Mouse (Mus musculus): ENCODE data around the gene Clcnka.

Clcnka gene

DNA sequence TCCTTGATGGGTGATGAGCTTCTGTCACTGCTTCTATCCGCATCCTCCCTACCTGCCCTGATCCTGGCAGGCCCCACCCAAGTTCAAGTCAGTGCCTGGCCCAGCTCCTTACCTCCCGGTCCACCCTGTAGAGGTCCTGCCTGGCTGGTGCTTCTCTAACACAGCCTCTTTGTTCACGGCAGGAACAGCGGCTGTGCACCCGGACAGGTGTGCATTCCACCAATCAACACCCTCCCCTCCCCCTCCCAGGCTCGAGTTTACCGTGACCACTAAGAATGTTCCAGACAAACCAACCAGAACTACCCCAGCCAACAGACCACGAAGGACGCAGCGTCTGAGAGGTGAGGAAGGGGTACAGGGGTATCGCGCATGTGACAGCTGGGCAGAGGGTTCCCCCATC, at the start of gene Clcnka:
Gene Clcnka, minus strand, starts transcription at position 180 of the 400 bp plus-strand sequence.
- no peak for DNase-seq (ENCODE audit: low spot score in 2 of 2)

DNA sequence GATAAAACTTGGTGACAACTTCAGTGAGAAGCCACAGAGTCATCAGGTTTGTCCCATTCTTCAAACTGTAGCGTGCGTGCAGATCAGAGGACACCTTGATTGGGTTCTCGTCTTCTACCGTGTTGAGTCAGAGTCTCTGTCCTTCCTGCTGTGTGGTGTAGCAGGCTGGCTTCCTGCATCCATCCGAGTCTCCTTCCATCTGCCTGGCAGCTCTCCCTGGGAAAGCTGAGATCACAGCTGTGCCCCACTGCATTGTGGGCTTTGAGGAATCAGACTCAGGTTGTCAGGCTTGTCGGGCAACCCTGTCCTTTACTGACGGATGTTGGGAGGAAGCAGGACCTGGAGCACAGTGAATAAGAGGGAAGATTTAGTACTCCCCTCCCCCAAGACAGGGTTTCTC, 47.7 kb upstream of the Clcnka start:
- no peak for DNase-seq (ENCODE audit: low spot score in 2 of 2)

DNA sequence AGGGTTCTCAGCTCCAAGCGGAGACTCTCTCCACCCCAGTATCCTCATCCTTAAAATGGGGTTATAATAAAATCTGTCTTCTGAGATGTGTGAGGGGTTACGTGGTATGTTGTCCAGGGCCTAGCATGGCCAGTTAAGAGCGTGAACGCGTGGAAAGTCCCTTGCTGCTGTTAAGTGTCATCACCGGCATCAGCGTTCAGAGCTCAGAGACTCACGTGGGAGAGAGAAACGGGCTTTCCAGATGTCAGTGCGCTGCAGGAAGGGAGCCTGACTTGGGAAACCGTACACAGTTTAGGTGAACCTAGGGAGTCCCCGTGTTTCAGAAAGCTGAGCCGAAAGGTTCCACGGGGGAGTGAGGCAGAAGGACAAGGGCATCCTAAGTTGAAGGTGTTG, 46.8 kb upstream of the Clcnka start:
- DNase-seq (ENCODE audit: low spot score in 2 of 2) = no peak

DNA sequence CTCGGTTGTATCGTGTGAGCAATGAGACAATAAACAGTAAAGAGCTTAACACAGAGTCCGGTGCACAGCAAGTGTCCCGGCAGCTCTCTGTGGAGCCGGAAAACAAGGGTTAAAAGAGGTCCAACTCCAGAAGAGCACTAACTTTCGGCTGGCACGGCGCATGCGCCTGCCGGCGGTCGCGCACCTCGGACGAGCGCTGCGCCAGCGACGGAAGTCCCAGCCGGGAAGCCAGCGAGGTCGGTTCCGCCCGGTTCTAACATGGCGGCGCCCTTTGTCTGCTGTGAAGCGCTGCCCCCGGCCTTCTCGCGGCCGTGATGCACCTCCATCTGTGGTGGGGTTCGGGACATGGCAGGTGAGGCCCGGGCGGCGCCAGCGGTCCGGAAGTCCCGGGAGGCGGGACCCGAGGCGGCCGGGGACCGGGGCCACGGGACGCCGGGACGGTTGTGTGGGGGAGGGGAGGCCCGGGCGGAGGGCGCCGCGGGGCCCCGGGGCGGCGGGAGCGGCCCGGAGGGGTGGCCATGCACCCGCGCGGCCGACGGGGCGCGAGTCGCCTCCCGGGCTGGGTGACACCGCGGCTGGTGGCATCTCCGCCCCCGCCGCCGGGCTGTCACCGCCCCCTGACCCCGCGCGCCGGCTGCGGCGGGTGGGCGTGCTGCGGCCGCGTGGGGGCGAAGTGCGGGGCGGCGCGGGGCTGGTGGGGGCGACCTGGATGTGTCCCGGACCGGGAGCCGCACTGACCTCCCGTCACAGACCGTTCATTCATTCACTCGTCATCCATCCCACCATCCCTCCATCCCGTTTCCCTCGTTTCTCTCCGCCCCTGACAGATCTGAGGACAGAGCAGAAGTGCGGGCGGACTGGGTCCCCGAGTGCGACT, 46.2 kb upstream of the Clcnka start, which contains the start of gene Zbtb17:
Gene Zbtb17, plus strand, starts transcription at position 204 of the 877 bp plus-strand sequence.
- DNase-seq (ENCODE audit: low spot score in 2 of 2) = peak; percentile 93 to 94

DNA sequence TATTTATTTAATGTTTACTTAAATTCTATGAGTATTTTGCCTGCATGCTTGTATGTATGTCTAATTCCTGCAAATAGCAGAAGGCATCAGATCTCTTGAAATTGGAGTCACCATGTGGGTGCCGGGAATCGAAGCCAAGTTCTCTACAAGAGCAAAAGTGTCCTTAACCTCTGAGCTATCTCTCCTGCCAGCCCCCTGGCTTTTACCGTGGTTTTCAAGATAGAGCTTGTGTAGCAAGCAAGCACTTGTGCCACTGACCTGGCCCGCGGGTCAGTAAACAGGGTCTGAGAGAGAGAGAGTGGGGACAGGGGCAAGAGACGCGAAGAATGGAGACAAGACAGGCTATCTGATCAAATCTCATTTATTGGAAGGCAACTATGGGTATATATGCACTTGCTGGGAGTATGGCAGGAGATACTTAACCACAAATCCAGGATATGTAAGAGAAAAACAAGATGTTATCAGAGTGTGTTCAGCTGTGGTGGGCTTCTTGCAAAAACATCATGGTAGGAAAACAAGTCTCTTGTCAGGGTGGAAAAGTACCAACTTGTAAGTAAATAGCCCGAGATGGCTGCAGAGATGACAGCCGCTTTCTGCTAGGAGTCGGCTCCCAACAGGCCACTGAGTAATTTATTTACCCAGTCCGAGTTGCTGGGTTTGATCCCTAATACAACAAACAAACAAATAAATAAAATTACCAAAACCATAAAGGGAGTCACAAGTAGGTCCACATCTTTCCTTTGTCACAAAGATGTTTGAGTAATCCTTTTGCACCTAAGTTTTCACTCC, 45.3 kb upstream of the Clcnka start:
- DNase-seq (ENCODE audit: low spot score in 2 of 2) = no peak

DNA sequence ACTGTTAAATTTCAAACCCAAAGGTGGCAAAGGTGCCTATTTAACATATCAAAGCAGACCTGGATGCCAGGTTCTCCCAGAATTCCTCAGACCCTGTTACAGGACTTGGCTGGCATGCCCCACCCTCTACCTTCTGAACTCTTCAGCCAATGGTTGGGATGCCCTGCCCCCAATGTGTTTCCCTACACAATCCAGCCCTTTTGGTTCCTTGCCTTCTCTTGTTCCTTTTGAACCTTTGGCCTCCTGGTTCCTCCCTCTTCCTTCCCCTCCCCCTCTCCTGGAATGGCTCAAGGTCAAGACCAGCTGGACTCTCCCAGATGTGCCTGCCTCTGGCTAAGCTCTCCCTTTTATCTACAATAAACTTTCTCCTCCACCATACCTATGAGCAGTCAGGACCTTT, 42.4 kb upstream of the Clcnka start:
- no peak for DNase-seq (ENCODE audit: low spot score in 2 of 2)

DNA sequence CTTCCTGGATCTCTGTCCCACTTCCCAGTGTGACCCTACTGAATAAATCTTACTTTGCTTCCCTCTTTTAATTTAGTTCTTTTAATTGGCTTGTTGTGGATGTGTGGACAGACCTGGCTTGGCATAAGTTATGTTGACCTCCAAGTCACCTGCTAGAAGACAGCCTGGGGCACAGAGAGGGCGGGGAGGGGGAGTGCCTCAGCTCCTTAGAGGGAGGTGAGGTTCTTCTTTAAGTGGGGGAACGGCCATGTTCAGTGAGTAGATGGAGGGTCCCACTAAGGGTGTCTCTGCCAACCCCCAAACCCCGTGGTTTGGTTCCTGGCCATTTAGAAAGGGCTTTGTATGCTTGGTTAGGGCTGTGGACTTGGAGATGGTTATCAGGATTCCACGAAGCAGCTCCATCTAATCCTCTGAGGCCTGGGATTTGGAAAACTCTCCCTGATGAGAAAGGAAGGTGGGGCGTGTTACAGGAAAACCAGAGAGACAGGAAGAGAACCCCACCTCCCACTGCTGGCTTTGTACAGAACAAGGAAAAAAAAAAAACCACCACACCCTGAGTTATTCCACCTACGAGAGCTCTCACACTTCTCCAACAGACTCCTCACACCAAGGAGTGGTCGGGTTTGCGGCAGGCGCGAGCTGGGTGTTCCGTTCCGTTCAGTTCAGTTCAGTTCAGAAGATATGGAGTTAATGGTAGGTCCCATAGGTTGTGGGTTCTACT, 40.7 kb upstream of the Clcnka start:
- DNase-seq (ENCODE audit: low spot score in 2 of 2) = peak in 1 of 2 experiments; percentile 12

DNA sequence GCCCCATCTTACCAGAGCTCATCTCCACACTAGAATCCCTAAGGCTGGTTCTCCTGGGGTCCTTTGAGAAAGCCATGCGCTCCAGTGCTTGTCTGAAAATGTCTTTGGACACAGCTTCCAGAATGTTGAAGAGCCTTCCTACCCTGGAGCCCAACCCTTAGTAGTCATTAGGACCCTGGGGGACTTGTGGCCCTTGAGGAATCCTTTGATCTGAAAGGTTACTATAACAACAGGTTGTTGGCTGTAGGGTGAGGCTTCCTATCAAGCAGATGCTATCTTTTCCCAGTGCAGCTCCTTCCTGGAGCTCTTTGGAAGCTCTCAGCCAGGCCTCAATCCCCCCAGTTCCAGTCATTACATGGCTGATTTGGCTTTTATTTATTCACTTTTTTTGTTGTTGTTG, 37.5 kb upstream of the Clcnka start, which contains the start of gene Srarp:
Gene Srarp, minus strand, starts transcription at position 132 of the 400 bp plus-strand sequence.
- no peak for DNase-seq (ENCODE audit: low spot score in 2 of 2)

DNA sequence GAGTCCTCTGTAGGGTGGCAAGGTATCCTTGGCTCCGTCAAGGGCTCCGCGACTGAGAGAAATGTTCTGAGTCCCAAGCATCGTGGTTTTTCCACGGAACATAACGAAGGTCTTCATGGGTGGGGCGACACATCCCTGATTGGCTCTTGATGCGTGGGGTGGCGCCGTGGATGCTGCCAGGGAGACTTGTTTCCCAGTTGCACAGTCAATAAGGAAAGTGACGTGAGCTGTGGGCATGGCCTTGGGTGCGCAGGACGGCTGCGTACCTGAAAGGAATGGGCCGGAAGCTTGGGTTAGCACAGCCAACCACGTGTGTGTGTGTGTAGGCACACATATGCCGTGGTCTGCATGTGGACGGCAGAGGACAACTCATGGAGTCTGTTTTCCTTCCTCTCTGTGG, 34.7 kb upstream of the Clcnka start:
- DNase-seq (ENCODE audit: low spot score in 2 of 2) = no peak

DNA sequence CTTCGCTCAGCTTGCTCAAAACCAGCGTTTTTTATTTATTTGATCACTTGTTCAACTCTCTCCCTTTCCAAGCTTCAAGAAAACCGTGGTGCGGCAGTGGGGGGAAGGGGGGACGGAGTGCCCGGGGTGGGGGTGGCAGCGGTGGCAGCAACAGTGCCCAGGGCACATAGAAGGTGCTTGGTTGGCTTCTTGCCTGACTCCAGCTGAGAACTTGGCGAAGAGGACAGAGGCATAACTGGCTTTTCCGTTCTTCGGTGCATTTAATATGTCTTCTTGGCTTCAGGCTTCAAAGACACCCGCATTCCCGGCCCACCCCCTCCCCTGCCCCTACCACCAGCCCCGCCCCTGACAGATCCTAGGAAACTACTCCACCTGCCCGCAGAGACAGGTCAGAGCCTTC, 34.1 kb upstream of the Clcnka start:
- DNase-seq (ENCODE audit: low spot score in 2 of 2) = no peak

DNA sequence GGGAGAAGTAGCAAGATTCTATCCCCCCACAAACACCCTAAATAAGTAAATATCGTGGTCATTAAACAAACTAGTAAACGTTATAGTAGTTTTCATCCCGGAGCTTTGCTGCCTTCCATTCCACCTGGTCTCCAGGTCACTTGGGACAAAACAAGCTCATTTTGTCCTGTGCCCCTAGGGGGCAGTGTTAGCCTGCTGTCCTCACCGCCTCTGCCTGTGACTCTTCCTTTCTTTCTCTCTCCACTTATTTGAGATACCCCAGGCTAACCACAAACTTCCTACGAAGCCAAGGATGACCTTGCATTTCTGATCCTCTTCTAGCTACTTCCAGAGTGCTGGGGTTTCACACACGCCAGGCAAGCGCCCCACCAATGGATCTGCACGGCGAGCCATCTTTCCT, 32.5 kb upstream of the Clcnka start:
- DNase-seq (ENCODE audit: low spot score in 2 of 2) = peak in 1 of 2 experiments; percentile 70

DNA sequence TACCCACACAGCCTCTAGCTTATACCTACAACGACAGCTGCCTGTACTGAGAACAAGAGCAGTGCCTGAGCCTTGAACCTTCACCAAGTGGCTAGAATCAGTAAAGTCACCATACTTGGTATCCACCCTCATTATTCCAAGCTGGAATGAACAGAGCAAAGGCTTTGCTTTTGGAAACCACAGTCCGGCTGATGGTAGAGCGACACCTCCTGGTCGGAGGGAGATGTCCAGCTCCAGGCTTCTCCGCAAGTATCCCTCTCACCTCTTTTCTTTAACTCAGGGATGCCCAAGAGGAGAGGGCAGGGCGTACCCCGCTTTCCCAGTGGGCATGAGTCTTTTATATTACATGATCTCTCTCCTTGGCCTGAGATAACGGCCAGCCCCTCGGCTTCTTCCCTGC, 31.3 kb upstream of the Clcnka start:
- no peak for DNase-seq (ENCODE audit: low spot score in 2 of 2)

DNA sequence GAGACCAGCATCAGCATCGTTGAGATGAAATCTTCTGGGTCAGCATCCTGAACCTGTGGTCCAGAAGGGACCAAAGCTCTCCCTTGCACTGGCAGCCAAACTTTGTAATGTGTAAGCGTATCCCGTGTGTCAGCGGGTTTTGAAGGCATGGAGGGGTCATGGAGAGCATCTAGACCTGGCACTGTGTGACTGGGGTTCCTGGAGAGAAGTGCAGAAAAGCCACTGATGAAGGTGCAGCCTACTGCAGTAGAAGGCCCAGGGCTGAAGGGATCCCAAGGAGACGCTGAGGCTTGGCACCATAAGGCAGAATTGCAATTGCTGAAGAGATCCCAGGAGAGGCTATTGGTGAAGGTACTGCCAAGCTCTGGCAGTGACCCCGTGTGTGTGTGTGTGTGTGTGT, 30.9 kb upstream of the Clcnka start:
- no peak for DNase-seq (ENCODE audit: low spot score in 2 of 2)

DNA sequence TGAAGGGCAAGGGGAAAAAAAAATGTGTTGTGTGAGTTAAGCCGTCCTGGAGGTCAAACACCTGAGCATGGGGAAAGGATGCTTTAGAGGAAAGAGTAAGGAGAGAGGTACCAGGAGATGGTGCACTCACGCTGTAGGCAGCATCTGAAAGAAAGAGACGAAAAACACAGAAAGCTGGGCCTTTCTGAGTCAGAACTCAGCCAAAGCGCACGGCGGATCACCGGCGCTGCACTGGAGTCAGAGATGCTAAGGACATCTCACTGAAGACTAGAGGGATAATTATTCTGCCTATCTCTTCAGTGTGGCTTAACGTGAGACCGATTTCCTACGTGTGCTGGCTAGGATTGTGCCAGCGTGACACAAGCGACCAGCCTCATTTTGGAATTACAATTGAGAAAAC, 29.4 kb upstream of the Clcnka start:
- no peak for DNase-seq (ENCODE audit: low spot score in 2 of 2)

DNA sequence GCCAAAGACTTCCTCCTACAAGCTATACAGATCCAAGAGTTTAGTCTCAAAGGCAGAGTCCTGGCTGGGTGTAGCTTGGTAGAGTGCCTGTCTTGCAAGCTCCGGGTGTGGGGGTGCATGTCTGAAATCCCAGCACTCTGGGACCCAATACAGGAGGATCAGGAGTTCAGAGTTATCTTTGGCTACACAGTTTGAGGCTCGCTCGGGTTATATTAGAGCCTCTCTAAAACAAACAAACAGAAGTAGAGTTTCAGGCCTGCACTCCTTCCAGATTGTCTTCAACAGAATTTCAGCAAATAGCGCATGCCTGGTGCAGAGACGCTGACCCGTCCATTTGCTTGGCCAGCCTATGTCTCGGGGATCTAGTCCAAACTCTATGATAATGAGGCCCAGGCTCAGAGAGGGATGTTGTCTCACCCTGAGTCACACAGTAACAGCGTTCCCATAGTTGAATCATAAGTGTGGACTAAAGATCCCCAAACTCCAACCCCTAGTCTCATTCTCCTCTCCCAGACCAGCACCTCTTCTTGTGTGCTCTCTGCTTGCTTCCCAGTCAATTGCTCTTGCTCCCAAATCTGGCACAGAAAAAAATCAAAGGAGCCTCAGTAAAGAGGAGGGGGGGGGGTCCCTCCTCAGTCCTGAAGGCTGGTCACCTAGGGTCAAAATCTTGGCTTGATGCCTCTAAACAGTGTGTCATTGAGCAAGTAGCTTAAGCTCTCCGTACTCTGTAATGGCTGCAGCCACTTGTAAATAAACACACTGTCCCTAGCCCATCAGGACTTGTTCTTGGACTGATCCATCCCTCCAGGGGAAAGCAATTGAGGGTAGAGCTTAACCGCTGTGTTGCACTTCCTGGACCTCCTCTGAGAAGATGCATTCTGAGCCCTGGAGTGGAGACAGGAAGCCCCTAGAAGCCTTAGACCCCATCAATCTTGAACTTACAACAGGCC, 28.5 kb upstream of the Clcnka start:
- DNase-seq (ENCODE audit: low spot score in 2 of 2) = no peak

DNA sequence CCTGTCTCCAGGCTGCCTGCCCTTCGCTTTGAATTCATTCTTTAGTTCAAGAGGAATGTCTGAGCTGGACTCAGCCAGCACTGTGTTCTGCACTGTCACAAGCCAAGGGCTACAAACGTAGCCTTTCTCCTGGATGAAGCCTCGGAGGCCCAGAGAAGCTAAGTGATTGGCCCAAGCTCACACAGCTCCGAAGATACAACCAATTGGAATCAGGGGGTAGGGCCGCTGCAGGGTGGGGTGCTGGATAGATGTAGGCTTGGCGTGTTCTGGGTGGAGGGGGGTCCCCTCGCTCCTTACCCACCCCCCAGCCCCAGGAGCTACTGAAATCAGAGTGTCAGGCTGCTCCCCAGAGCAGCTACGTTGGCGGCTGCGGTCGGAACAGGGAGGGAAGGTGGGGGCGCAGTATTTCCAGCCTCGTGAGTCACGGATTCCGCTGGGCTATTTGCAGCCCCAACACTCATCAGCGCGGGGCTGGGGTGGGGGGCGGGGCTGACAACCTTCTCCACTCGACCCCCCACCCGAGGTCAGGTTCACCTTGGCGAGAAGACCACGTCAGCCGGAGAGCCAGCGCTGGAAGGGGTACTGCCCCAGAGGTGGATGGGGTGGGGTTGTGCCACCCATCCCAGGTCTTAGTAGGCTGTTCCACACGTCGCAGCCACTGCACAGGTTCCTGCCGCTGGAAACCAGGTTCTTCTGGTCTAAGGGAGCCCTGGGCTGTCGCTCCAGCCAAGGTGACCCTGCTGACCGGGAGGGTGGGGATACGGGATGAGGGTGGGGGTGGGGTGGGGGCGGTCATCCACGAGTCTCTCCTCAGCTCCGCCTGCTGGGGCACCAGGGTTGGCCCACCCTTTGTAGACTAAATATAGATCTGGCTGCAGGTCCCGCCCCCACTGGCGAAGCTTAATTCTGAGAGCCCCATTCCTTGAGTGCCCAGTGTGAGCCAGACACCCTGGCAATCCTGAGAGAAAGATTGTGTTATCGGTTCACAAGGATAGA, 27.3 kb upstream of the Clcnka start:
- DNase-seq (ENCODE audit: low spot score in 2 of 2) = peak; percentile 88 to 92

DNA sequence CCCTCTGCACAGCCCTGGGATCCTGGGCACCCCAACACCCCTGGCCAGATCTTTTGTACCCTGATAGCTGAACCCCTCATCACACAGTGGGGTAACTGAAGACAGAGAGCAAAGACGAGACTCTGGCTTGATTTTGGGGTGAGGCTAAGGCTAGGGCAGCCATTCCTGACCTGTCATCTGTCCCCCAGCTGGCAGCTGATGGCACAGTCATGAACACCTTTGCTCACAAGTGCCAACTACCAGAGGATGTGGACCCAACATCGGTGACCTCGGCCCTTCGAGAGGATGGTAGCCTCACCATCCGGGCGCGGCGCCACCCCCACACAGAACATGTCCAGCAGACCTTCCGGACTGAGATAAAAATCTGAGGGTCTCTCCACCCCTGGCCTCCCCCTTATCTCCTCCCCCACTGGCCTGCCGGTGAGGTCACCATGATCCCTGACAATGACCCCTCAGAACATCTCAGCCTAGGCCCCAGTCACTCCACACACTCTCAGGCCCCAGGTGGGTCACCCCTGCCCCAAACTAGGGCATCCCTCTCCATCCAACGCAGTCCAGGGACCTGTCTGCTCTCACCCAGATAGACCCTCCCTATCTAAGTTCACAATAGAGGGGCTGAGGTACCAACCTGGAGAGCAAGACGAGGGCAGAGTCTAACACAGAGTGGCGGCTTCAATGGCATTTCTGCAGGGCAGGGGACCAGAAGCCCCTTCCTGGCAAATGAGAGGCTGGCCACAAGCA, 25.3 kb upstream of the Clcnka start:
- DNase-seq (ENCODE audit: low spot score in 2 of 2) = no peak

DNA sequence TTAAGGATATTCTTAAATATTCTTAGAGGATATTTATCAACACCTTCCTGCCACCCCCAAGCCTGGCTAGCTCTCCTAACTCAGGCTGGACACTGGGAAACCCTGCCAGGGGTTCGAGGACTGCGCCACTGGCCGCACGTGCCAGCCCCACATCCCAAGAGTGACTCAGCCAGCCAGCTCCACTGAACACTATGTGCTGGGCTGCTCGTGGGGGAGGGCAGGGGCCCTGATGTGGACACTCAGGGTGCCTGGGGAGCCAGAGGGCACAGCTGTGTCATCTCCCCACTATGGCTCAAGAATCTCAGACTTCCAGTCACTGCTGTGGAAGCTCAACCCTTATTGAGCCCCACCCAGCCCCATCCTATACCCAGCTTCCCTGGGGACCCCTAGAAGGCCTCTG, 24.8 kb upstream of the Clcnka start:
- no peak for DNase-seq (ENCODE audit: low spot score in 2 of 2)

DNA sequence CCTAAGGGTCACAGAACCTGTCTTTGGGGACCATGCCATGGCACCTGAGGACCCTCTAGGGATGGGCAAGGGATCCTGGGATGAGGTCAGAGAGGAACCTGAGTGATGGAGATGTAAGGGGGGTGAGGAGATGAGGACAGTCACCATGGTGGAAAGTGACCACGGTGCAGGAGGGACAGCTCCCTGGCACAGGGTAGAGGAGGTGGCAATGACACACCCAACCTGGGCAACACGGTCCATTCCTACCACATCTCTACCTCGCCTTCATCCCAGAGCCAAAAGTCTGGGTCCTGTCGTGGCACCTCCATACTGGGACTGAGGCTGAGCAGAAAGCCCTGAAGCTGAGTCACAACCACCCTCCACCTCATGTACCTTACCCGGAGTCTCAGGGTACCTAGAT, 24.3 kb upstream of the Clcnka start:
- DNase-seq (ENCODE audit: low spot score in 2 of 2) = no peak

All from right cerebral cortex, postnatal 10 days (tissue).